Mouse (Mus musculus) stomach, embryonic 15.5 days (tissue): ENCODE measurements at regions not wholly inside any gene's neighbourhood (a gene's known extent, or its start where the extent isn't known, plus 50 kb on each side); places are given as distances from the start of the nearest gene placed in this dataset.

Experiments
- ATAC-seq: fragments of 200-750 bp; cut with Nextera tagmentation; 2 replicates; pipeline ENCODE4 v1.8.0; 2017; ENCODE audit warnings: low read depth, moderate number of reproducible peaks, moderate TSS enrichment; ENCODE audit not compliant: insufficient read depth, low FRiP score
- H3K27ac ChIP-seq: fragments of 300-500 bp; sonication (generic); 2 replicates; pipeline ENCODE4 v1.5.1; 2015; ENCODE audit warnings: mild to moderate bottlenecking, inconsistent platforms
- H3K27me3 ChIP-seq: fragments of 300-500 bp; sonication (generic); replicated peaks from 2 replicates; pipeline ENCODE4 v1.6.1; 2015; ENCODE audit warnings: inconsistent platforms
- H3K36me3 ChIP-seq: fragments of 300-500 bp; sonication (generic); 2 replicates; pipeline ENCODE4 v1.6.1; 2015; ENCODE audit warnings: inconsistent platforms
- H3K4me1 ChIP-seq: fragments of 300-500 bp; sonication (generic); 2 replicates; pipeline ENCODE4 v1.6.1; 2015; ENCODE audit warnings: inconsistent platforms
- H3K4me2 ChIP-seq: fragments of 300-500 bp; sonication (generic); 2 replicates; pipeline ENCODE4 v1.6.1; 2015; ENCODE audit warnings: mild to moderate bottlenecking, inconsistent platforms
- H3K4me3 ChIP-seq: fragments of 300-500 bp; sonication (generic); replicated peaks from 2 replicates; pipeline ENCODE4 v1.5.1; 2015; ENCODE audit warnings: inconsistent platforms
- H3K9ac ChIP-seq: fragments of 300-500 bp; sonication (generic); 2 replicates; pipeline ENCODE4 v1.6.1; 2015; ENCODE audit warnings: inconsistent platforms
- H3K9me3 ChIP-seq: fragments of 300-500 bp; sonication (generic); 2 replicates; pipeline ENCODE4 v1.6.1; 2016; ENCODE audit warnings: inconsistent platforms
- WGBS: fragments of 180-500 bp; shearing (Covaris S2); methylation state at CpG from one replicate; pipeline ENCODE4 v1.1.7; 2015; 5-methylcytosine and 5-hydroxymethylcytosine counted together

DNA sequence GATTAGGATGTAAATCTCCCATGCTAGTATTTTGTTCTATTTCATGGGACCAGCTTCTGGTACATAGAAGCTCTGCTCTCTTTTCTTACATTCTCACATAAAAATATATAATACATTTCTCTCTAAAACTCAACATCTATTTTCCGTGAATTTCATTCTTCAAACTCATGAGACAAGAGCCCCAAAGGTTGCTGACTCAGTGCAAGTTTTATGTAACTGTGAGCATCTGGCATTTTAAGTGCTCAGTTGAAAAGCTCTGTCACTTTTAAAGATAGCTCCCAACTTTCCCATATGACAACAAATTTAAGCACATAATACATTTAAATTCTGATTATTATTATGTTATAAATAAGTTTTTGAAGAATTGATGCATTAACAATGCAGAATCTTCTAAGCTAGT lies 268.5 kb downstream of the AW209491 start:
- no peak overlapping the region for H3K9ac ChIP-seq
- H3K4me2 ChIP-seq, result no peak overlapping the region

DNA sequence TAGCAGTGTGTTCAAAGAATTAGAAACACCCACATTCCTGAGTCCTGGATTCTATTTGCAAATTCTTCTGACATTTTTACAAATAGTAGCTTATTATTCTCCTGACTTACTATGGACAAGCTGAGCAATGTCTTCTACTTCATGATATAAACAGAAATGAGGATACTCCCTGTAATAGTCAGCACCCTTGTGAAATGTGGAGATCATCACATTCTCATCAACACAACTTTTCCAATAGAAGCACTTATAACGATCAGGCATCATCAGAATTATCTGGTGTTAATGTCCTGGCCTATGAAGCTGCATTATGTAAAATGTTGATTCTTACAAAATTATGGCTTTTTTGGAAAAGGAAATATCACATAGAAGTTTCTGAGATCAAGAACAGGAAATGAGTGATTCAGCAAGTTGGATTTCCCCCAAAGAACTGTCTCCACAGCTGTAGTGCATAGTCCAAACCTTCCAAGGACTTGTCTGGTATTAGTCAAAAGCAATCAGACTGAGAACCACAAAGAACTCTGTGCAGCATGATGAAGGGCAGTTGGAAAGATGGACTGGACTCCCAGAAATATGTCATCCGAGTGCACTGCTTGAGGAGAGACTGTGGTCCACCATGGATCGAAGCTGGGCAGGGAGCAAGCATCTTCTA lies 300.3 kb downstream of the AW209491 start:
- no peak overlapping the region for H3K9ac ChIP-seq
- H3K4me1 ChIP-seq, result no peaks in the 10 kb centered on the region
- no peak overlapping the region for H3K27ac ChIP-seq
- H3K36me3 ChIP-seq, result no peaks in the 10 kb centered on the region
- no peaks in the 10 kb centered on the region for H3K9me3 ChIP-seq
- no peak overlapping the region for H3K4me2 ChIP-seq
- H3K27me3 ChIP-seq, result no peaks in the 10 kb centered on the region
- H3K4me3 ChIP-seq, result no peak overlapping the region
- ATAC-seq, result peak; percentile 70; the same call in 1 of the 2 replicates
- WGBS, result 61% methylated on average over 3 of the region's 3 CpGs

More for the DNA sequence above, 268.5 kb downstream of the AW209491 start:
- H3K36me3 ChIP-seq, result no peaks in the 10 kb centered on the region
- no peaks in the 10 kb centered on the region for H3K9me3 ChIP-seq
- ATAC-seq, result no peak
- H3K4me3 ChIP-seq, result no peak overlapping the region
- WGBS, result 66% methylated on average over 1 of the region's 1 CpGs
- H3K27ac ChIP-seq, result no peak overlapping the region
- H3K4me1 ChIP-seq, result no peaks in the 10 kb centered on the region
- H3K27me3 ChIP-seq, result no peaks in the 10 kb centered on the region

DNA sequence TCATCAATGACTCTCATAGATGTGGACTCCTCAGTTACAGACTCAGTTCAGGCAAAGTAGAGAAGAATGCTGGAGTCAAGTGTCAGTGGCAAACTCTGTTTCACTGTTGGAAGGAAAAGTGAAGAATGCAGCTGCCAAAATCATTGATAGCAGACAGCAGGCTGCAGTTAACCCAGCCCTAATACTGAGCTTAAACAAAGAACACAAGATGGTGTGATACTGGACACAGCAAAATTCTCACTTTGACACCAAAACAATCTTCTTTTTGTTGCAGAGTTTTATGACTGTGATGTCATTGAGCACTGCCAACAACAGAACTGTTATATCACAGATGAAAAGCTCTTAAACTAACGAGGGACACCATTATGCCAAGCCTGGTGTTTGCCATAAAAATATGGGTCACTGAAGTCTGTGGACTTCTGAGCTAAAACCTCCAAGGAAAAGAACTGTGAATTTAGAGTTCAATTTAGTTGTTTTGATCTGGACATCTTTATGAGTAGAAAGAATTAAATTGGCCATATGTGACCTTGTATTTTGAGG lies 336.3 kb downstream of the AW209491 start:
- Histone ChIP-seq H3K9ac (no peak overlapping the region), H3K27me3 (no peaks in the 10 kb centered on the region)
- 55% methylated on average over 1 of the region's 1 CpGs for WGBS

DNA sequence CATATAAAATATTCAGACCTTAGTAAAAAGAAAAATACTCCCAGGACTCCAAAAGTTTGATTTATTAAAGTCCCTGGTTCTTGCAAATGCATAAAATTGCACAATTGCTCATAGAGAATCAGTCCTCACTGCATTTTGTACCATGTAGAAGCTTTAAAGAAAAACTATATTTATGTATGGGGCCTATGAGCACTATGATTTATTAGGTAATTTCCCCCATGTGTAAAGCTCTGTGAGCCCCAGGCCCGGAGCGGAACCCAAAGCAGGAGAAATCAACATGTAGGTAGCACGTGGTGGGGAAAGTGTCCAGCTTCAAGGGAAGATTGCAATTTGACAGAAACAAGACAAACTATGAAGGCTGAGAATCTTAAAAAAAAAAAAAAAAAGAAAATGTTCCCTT lies 372.7 kb downstream of the AW209491 start:
- no peaks in the 10 kb centered on the region for H3K27me3 ChIP-seq
- WGBS, result 60% methylated on average over 3 of the region's 3 CpGs
- no peak overlapping the region for H3K4me3 ChIP-seq
- H3K4me1 ChIP-seq, result no peaks in the 10 kb centered on the region
- no peak for ATAC-seq
- no peaks in the 10 kb centered on the region for H3K9me3 ChIP-seq
- no peak overlapping the region for H3K9ac ChIP-seq
- H3K36me3 ChIP-seq, result no peaks in the 10 kb centered on the region
- H3K27ac ChIP-seq, result no peak overlapping the region
- no peak overlapping the region for H3K4me2 ChIP-seq

More for the DNA sequence above, 336.3 kb downstream of the AW209491 start:
- Histone ChIP-seq H3K27ac (no peak overlapping the region), H3K4me3 (no peak overlapping the region), H3K36me3 (no peaks in the 10 kb centered on the region), H3K4me2 (no peak overlapping the region), H3K9me3 (no peaks in the 10 kb centered on the region), H3K4me1 (no peaks in the 10 kb centered on the region)
- ATAC-seq, result no peak

DNA sequence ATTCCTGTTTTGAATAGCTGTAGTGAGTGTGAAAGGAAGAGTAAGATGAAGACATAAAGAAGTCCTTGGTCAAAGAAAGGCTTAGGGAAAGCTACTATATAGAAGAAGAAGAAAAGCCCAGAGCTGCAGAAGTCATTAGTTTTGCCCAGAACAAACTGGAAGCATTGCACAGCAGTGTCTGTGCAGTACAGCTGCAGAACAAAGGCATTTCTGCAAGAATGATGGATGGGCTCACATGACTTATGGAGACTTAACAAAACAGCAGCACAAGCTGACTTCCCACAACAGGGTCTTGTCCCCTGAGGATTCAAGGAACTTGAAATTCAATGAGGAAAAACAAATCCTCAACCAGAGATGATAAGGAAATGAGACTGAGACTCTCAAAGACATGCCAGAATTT lies 381.7 kb downstream of the AW209491 start:
- H3K9ac ChIP-seq, result no peak overlapping the region
- no peak overlapping the region for H3K4me3 ChIP-seq
- no peak for ATAC-seq
- no peak overlapping the region for H3K27ac ChIP-seq
- no peaks in the 10 kb centered on the region for H3K9me3 ChIP-seq
- no peaks in the 10 kb centered on the region for H3K4me1 ChIP-seq
- no peaks in the 10 kb centered on the region for H3K27me3 ChIP-seq
- H3K36me3 ChIP-seq, result no peaks in the 10 kb centered on the region
- no peak overlapping the region for H3K4me2 ChIP-seq

DNA sequence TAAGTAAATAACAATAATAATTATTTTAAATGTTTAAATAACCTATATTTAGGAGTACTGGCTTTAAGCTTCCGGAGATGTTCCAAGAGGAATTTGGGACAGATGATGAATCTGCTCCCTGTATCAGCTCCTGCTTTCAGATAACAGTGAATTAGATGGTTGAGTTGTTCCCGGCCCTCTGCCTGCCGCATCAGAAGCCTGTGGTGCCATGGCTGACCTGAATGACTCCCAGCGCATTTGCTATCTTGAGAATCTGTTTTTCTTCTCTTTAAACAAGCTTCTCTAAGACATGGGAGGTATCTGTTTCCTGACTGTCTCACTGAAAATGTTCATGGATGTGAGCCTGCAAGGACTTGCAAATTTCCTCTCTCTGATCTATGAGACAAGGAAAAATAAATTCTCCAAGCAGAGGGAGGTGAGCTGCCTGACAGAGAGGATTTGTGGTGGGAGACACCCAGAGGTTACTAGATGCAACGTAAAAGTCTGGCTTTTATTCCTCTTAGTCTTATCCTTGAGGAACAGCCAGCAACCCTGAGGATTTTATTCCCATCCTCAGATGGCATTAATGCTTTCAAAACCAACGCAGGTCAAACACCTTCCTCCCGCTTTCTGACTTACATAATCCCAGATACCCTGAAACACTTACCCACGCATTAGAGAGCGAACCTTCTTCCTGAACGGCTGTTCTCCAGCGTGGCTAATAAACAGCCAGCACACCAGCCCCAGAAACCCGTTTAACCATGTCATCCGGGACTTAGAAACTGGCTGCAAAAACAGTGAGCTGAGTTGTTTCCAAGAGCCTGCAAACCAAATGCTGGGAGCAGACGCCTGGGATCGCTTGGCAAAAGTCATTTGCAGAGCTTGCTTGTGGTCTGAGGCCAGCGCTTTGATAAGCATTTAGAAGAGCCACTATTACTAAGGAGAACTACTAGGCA lies 389.1 kb downstream of the AW209491 start:
- H3K4me3 ChIP-seq, result no peak overlapping the region
- H3K27me3 ChIP-seq, result no peaks in the 10 kb centered on the region
- 42% methylated on average over 16 of the region's 16 CpGs for WGBS
- no peaks in the 10 kb centered on the region for H3K36me3 ChIP-seq
- no peak for ATAC-seq
- H3K4me2 ChIP-seq, result no peak overlapping the region
- H3K9ac ChIP-seq, result no peak overlapping the region
- no peaks in the 10 kb centered on the region for H3K4me1 ChIP-seq
- no peaks in the 10 kb centered on the region for H3K9me3 ChIP-seq
- H3K27ac ChIP-seq, result no peak overlapping the region

DNA sequence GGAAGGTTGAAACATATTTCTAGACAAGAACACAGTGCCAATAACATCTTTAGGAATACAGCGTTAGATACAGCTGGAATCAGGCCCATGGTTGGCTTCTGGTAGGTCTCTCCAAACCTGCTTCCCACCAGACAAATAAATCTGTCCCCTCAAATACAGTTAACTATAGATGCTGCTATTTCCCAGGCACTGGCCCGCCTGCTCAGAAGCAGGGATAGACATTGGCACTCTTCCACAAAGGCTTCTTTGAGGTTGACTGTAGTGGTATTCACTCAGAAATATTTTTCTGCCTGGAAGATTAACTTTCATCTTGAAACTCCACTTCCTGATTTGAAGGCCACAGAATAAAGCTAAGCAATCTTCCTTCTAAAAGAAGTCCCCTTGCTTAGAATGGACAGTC lies 396.6 kb downstream of the AW209491 start:
- H3K9ac ChIP-seq, result no peak overlapping the region
- no peak for ATAC-seq
- WGBS, result 64% methylated on average over 2 of the region's 2 CpGs
- H3K27ac ChIP-seq, result no peak overlapping the region
- H3K27me3 ChIP-seq, result no peaks in the 10 kb centered on the region
- no peaks in the 10 kb centered on the region for H3K36me3 ChIP-seq
- H3K9me3 ChIP-seq, result no peaks in the 10 kb centered on the region
- H3K4me3 ChIP-seq, result no peak overlapping the region
- H3K4me1 ChIP-seq, result no peaks in the 10 kb centered on the region
- H3K4me2 ChIP-seq, result no peak overlapping the region

DNA sequence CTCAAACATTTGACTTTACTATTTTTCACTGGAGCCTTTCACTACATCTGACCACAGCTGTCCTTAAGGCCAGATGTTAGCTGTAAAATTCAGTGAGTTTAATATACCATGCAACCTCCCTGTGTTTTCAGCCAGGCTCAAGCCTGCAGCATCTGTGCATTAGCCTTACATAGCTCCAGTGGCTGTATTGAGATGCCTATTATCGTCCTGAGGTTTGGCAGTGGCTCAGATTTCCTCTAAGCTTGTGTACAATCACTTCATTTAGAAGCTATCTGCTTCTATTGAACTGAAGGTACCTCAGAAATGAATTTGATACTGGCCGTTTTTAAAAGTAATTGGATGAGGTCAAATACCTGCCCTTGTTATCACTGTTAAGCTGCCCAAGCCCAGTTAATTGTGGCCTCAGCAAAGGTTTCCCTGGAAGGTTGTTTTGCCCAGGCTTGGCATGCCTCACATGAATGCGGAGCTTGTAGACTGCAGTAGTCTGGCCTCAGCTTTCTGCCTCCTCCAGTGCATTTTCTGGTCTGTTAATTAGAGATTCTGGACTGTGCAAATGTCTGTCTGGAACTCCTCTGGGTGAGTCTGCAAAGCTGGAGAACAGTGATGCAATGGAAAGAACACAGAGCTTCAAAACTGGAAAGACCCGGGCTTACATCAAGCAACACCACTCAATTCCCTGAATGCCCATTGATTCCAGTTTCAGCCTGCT lies 410.2 kb upstream of the Gli3 start:
- Histone ChIP-seq H3K36me3 (no peaks in the 10 kb centered on the region), H3K4me1 (0 out of 2 replicates have a peak, but pooled peaks cover 2% of the 10 kb centered on the region), H3K27ac (peak overlapping the region; percentile 45), H3K4me3 (no peak overlapping the region), H3K27me3 (no peaks in the 10 kb centered on the region), H3K9ac (no peak overlapping the region), H3K9me3 (no peaks in the 10 kb centered on the region), H3K4me2 (no peak overlapping the region)
- peak; percentile 60; the same call in 1 of the 2 replicates for ATAC-seq
- 29% methylated on average over 4 of the region's 4 CpGs for WGBS

DNA sequence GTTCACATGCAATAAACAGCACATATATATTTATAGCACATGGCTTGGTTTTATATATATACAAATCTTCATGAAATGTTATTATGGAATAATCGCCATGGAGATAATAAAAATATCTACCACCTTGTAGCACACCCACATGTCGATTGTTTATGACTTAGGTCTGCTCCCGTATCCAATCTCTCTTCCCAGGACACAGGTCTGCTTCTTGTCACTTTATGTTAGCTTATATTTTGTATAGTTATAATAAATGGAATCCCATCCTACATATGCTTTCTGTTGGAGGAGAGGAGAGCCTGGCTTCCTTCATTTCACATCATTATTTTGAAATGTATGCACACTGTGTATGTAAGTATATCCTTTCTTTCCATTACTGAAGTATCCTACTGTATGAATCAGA lies 408.3 kb upstream of the Gli3 start:
- 0 out of 2 replicates have a peak, but pooled peaks cover 2% of the 10 kb centered on the region for H3K4me1 ChIP-seq
- no peak overlapping the region for H3K4me3 ChIP-seq
- H3K27me3 ChIP-seq, result no peaks in the 10 kb centered on the region
- H3K4me2 ChIP-seq, result no peak overlapping the region
- H3K27ac ChIP-seq, result no peak overlapping the region
- no peak for ATAC-seq
- H3K9me3 ChIP-seq, result no peaks in the 10 kb centered on the region
- H3K9ac ChIP-seq, result no peak overlapping the region
- WGBS, result 50% methylated on average over 3 of the region's 3 CpGs
- no peaks in the 10 kb centered on the region for H3K36me3 ChIP-seq

DNA sequence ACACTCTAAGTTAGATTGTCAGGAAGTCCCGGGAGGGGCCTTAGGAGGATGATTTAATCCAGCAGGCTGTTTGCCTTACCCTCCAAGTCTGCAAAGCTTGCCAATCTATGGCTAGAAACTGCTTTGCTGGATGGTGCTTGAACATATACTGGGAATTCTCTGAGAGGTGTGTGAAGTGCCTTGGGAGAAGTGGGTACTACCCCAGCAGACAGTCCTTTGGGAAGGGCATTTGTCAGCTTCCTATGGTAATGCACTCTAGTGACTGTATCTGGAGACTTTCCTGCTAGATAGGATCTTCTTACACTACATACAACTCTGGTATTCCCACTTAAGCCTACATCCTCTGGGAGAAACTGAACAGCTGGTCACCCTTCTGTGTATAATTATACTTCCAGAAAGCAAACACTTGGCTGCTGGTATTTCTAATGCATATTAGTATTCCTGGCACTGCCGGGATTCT lies 384.4 kb upstream of the Gli3 start:
- Histone ChIP-seq H3K9me3 (no peaks in the 10 kb centered on the region), H3K27ac (peak overlapping the region; percentile 46; the same call in 1 of the 2 replicates), H3K4me3 (no peak overlapping the region), H3K9ac (no peak overlapping the region), H3K4me1 (no peaks in the 10 kb centered on the region), H3K36me3 (no peaks in the 10 kb centered on the region), H3K4me2 (no peak overlapping the region), H3K27me3 (no peaks in the 10 kb centered on the region)
- no peak for ATAC-seq
- 46% methylated on average over 2 of the region's 2 CpGs for WGBS

DNA sequence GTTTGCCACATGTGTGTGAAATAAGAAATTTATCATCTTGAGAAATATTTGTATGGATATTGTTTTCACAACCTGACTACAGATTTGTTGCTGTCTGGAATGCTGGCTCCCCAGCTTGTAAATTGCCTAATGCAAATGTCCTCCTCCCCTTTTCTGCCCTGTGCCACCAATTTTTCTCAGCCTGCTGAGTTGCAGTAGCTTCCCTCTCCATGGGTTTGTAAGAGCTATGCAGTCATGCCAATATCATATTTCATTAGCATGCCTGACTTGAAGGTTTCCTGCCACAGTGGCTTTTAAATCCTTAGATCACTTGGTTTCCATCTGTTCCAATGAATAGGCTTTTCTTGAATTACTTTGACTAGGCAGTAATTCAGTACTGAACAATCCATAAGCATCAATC lies 383.9 kb upstream of the Gli3 start:
- H3K4me3 ChIP-seq, result no peak overlapping the region
- H3K36me3 ChIP-seq, result no peaks in the 10 kb centered on the region
- H3K9me3 ChIP-seq, result no peaks in the 10 kb centered on the region
- no peak for ATAC-seq
- H3K27ac ChIP-seq, result peak overlapping the region; percentile 46; the same call in 1 of the 2 replicates
- H3K4me1 ChIP-seq, result no peaks in the 10 kb centered on the region
- no peak overlapping the region for H3K9ac ChIP-seq
- H3K4me2 ChIP-seq, result no peak overlapping the region
- H3K27me3 ChIP-seq, result no peaks in the 10 kb centered on the region
